Mouse (Mus musculus) adrenal gland, adult (tissue): ENCODE results near the gene Bcr.
"Not testable (repeated sequence)": the region's sequence is repeated elsewhere in the genome, so short reads cannot be mapped to it uniquely, and the experiment has no call there.

Experiments used
- DNase-seq, 2 experiments: peaks; one replicate each; pipeline ENCODE4 v3.0.0; 2022 to 2023; ENCODE audit warnings: low spot score in 1 of 2; ENCODE audit not compliant: inconsistent age in 2 of 2

Gene Bcr

DNA sequence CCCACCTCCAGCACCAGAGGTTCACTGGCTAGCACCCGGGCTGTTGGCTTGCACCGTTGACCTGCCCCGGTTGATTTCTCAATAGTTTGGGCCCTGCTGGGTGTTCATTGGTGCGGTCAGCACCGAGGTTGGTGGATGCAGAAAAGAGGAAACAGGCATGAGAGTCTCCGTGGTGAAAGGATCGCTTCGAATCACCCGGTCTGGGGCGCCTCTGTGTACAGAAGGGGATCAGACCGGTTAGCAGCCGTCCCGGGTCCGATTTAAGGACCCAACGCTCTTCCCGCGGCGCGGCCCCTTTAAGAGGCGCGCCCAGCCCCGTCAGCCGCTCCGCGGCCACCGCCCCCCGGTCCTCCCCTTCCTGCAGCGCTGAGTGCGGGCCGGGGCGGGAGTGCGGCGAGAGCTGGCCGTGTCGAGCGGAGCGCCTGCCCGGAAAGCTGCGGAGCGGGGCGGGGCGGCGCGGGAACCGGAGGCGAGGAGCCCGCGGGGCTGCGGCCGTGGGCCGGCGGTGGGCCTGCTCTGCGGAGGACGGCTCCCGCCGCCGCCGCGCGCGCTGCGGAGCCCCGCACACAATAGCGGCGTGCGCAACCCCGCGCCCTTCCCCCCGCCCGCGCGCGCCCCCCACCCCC lies at the start of gene Bcr:
Gene Bcr, plus strand, starts transcription at position 376 of the 626 bp plus-strand sequence.
- peak; percentile 86 to 94 for DNase-seq

DNA sequence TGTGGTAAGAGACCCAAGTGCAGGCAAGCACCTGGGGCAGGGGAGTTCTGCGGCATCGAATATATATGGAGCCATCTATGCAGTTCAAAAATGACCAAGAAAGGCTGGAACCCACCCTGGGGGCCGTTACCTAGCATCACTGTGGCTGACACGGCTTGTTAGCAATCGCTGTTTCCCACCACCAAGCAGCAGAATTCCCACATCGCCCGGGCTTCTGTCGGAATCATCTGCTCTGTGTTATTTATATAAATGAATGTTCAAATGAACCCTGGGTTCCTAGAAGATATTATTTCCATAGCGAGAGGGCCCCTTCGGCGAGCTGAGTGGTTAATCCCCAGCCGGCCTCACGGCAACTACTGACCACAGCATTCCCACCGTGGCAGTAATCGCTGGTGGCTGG lies 49.7 kb upstream of the Bcr start:
- no peak for DNase-seq

DNA sequence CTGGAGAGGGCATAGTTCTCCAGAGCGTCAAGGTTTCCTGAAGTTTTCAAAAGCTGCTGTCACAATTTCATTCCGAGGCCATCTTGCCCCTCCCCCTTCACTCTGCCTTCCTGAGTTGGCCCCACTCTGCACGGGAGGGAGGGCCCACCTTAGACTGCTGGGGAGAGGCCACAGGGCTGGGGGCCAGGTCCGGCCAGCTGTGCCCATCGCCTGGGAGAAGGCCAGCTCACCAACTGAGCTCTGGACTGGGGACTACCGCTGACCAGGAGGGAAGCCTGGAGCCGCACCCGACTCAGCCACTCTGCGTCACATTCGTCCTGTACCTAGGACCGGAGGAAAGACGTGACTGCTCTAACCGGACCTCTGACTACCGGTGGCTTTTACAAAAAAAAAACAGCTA lies 44.9 kb upstream of the Bcr start:
- DNase-seq: no peak

DNA sequence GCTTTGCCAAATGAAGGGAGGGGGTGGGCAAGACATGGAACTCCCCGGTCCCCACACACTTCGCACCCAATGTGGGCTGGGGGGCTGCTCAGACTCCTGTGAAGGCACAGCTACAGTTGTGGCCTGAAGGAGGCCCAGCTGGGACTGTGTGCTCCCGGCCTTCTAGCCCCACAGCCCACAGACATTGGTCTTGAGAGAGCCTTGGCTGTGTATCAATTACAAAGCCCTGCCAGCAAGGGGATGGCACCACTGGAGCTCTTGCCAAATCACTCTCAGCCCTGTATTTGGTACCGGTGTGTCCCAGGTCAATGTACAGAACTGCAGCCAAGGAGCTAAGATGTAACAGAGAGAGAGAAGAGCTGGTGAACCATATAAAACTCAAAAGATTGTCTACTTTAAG lies 43.9 kb upstream of the Bcr start:
- no peak for DNase-seq

DNA sequence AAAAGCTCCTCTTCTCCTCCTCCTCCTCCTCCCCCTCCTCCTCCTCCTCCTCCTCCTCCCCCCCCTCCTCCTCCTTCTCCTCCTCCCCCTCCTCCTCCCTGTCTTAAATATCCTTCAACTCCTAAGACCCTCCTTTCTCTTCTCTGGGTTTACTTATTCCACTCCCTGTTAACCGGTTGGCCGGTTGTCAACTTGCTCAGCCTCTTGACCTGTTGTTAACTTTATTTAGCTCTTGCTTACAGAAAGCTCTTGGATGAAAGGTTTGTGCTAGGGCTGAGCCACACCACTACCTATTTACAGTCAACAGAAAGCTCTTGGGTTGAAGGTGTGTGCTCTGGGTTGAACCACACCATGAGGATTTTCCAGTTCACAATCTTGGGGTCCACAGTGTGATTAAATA lies 40.1 kb upstream of the Bcr start:
- DNase-seq: no peak

DNA sequence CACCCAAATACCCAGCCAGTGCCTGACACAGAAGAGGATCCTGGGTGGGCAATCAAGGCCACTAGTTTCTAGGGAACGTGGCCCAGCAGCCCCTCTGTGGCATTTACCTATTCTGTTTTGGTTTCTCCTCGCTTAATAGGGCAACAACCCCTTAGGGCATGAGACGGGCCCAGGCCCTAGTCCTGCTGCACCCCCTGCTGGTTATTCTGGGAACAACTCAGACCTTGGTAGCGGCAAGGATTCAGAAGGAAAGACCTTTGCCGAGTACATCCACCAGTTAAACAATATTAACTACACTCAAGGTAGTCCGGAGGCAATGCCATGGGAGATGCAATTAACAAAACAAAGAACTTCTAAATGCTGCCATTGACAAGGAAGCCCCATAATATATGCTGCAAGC lies 39.3 kb upstream of the Bcr start:
- peak; percentile 81 to 94 for DNase-seq

DNA sequence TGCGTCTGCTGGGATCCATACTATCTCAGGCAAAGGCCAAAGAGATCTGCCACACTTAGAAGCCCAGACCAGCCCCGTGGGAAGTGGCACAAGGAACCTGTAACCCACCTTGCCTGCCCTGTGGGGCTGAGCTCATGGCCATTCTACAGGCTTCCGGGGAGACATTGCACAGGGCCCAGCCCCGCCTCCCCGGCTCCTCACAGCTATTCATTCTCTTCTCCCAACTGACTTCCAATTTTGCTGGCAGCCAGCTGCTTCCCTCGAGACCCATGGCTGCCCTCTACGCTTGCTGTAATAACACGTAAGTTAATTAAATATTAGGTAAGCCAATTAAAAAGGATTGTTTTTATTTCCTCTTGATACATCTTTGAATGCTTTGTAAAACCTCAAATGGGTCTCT lies 33.9 kb upstream of the Bcr start:
- DNase-seq: no peak

DNA sequence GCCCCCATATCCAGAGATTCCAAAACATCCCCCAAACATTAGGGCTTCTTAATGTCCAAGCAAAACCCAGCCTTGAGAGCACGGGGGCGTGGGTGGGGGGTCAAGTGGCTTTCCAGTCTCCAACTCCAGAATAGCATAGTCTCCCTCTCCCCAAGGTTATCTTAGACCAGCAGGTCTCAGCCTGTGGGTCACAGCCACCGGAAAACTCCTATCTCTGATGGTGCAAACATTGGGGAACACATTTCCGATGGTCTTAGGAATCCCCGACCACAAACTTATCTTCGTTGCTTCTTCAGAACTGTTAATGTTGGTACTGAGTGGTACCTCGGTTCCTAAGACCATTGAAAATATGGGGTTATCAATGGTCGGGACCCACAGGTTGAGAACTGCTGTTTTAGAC lies 31.6 kb upstream of the Bcr start:
- no peak for DNase-seq

DNA sequence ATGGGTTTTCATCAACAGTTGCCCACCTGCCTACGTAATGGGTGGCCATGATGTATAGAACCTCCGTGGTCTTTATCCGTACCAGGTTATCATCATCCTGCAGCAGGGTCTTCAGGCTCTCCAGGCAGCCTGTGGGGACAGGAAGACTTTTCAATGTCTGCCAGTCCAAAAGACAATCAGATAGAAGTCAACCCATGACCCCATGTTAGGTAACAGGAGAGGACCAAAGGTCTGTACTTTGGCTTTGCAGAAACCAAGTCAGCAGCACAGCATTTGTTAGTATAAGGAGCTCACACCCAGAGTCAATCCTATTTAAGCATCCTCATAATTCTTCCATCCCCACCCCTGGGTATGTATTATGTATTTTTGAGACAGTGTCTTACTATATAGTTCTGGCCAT lies 30.7 kb upstream of the Bcr start:
- DNase-seq: peak in 1 of 2 experiments; percentile 47

DNA sequence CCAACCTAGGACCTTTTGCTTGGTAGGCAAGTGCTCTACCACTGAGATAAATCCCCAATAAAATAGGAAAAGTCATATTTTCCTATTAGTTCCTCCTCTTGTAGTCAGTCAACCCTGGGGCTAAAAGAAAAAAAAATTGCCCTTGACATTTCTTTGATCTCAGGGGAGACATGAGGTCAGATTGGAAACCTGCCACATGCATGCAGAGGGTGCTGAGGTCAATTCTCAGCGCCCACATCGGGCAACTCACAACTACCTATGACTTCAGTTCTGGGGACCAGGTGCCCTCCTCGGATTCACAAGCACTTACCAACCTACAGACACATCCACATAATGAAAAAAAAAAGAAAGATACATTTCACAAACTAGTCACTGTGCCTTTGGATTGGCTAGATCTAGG lies 30.2 kb upstream of the Bcr start:
- DNase-seq: peak; percentile 72 to 82

DNA sequence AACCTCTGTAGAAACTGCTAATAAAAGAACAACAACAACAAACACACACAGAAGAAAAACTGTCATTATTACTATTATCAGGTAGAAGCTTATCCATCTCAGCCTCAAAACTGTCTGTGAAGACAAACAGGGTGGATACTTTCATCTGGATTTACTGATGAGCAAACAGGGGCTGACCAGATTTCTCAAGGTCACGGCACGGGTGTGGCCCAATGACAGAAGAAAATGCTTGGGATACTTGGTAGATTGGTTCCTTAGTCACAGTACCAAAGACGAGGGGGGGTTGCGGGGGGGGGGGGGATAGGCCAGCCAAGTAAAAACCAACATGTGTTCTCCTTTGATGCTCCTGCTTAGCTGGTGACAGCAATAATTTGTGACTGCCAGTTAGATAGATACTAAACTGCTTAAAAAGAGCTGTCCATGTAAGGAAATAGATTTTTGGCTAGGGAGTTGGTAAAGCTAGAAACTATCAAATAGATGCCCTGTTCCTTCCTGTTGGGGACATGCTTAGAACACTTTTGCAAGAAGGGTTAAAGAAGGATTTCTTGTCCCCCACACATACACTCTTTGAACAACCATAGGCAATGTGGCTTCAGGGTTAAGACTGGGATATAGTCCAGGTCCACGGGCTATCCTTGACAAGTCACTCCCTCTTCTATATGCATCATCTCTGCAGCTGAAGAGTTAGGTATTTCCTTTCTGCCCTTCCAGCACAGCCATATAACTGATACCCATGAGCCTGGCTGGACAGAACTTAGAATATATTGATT lies 28.9 kb upstream of the Bcr start:
- peak; percentile 65 to 73 for DNase-seq

DNA sequence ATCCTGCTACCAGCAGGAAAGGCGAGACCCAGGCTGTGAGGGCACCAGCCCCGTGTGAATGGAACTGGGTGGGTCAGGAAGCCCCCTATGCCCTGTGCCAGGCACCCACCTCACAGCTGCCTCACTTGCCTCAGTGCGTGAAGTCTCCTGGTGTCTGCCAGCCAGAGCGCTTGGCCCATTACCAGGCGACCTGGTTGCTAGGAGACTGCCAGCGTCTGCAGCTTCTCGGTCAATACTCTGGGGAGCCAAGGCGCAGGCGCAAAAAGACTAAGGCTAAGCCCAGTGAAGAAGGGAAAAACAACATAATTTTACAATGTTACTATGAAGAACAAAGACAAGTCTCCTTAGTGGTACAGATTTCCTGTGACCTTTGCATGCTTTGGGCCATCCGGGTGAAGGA lies 28.0 kb upstream of the Bcr start, which contains the start of gene Rsph14:
Gene Rsph14, minus strand, starts transcription at position 192 of the 400 bp plus-strand sequence.
- peak; percentile 93 to 96 for DNase-seq

DNA sequence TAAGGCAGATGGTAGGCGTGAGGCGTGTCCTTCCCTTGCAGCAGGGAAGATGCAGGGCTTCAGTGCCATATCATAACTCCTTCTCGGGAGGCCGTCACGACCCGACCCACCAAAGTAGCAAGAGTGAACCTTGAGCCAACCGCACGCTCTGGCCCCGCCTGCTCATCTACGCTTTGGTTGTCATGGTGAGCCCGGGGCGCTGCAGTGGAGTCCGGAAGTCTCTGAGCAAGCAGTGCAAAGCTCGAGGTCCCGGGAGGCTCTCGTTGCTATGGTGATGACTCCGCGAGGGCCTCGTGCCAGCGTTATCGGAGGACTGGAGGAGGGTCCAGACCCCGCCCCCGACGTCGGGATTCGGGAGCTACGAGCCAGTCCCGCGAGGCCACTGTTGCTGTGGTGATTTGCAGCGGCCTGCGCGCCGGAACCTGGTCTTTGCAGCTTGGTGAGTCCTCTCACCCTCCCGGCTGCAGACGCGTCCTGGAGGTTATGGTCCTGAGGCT lies 23.5 kb upstream of the Bcr start, which contains the start of gene Rab36:
Gene Rab36, plus strand, starts transcription at position 176 of the 497 bp plus-strand sequence.
- peak; percentile 99 for DNase-seq

DNA sequence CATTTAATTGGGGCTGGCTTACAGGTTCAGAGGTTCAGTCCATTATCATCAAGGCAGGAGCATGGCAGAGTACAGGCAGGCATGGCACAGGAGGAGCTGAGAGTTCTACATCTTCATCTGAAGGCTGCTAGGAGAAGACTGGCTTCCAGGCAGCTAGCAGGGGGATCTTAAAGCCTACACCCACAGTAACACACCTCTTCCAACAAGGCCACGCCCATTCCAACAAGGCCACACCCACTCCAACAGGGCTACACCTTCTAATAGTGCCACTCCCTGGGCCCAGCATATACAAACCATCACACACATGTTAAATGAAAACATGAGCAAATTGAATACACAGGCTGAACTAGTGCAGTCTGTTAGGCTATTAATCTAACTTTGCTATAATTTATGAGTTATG lies 18.3 kb upstream of the Bcr start:
- not testable (repeated sequence) for DNase-seq

DNA sequence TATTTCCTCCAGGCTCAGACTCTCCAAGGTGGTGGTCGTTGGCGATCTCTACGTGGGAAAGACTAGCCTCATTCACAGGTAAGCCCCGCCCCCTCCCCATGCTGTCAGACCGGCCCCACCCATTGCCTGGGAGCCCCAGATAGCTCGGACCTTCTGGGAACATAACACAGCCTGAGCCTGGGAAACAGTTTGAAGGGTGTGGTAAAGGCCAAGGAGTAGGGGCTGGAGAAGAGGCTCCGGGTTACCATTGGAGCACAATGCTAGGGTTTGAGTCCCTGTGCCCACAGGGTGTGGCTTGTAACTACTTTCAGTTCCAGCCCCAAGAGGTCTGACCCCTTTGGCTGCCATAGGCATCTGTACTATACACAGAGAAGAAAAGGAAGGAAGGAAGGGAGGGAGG lies 15.9 kb upstream of the Bcr start:
- no peak for DNase-seq

DNA sequence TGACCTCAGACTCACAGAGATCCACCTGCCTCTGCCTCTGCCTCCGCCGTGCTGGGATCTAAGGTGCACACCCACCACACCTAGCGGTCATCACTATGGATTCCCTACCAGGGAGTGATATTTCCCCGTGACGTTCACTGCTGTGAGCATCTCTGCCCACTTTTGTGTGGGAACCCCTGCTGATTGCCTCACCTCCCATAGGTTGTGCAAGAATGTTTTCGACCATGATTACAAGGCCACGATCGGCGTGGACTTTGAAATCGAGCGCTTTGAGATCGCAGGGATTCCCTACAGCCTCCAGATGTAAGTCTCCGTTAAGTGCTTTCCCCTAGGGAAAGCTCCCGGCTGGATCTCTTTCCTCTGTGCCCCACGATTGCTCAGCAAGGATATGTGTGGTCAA lies 14.6 kb upstream of the Bcr start:
- no peak for DNase-seq

DNA sequence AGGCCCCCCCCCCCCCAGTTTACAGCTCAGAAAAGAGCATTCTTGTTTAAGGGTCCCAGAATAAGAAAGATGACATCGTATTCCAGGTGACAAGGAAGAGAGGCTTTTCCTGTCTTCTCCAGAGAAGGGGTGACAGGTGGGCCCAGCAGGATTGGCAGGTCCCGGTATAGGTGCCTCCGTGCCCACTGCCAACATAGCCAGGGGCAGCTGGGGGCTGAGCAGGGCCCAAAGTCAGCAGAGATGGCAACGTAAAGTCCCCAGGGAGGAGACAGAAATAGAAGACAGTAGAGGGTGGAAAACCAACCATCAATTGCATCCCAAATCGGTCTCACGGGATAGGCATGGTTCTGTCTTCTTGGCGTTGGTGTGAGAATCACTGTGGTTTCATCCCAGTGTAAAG lies 11.7 kb upstream of the Bcr start:
- DNase-seq: no peak

DNA sequence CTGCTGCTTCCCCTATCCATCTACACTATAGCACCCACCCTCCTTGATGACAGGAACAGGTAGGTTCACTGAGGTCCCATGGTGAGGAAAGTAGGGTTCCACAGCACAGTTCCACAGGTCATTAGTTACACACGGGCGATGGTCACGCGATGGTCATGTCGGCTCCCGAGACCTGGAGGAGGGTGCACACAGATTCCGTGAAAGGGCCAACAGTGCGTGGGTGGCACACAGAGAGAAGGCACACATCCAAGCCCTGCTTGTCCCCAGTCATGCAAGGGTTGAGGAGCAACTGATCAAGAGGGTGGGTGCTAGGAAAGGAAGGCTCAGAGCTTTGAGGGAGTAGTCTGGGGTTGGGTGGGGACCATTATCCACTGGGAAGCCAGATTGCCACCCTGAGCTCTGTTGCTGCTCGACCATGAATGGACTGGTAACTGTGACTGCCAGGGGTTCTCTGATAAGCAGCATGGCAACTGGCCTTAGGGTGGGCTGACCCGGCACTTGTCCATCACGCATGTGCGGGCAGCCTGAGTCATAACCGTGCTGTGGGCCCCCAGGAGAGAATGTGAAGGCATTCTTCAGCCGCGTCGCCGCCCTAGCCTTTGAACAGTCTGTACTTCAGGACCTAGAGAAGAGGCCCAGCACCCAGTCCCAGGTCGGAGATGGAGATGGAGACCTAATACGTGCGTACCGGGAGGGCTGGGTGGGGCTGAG lies 8.9 kb upstream of the Bcr start:
- DNase-seq: no peak

DNA sequence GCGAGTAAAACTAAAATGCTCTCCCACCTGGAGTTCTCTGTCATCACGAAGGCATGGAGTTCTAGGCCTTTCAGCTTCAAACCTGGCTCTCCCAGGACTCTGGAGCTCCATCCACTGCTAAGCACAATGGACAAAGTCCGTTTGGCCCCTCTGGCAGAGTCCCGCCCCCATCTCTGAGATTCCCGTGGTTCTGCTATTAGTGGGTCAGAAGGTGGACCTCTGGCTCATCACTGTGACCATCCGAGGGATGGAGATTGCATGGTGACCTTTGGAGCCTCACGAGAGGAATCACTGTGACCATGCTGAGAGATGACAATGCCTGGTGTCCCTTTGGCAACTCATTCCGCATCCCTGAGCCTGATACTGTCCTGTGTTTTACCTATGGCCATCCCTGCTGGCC lies 7.5 kb upstream of the Bcr start:
- DNase-seq: no peak

DNA sequence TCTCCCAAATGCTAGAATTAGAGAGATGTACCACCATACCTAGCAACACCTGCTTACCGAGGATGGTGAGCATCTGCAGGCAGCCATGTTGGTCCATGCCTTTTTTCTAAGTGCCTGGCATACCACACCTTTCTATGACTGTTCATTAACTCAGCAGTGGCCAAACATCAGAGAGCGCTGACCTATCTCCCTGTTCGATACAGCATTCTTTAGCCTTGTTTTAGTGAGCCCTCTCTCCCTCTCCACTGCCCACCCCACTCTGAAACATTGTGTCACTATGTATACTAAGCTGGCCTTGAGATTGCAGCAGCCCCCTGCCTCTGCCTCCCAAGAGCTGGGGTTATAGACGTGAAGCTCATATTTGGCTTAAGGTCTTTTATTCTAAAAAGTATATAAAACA lies 6.7 kb upstream of the Bcr start:
- DNase-seq: no peak

DNA sequence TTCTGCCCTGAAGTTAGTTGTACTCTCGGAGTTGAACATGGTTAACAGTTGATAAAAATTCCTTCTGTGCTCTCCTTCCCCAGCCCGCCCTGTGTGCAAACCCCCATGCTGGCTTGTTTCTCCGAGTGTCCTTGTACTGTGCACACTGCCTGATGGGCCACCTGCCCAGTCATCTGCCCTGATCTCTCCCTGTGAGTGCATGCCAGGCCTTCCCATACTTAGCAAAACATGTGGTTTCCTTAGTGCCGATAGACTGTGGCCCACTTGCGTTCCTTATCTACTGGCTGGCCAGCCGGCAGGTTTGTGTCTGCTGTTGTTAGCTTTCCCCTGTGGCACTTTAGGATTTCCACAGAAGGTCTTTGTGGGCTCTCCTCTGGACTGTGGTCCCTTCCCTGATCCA lies 6.3 kb upstream of the Bcr start:
- peak; percentile 84 to 85 for DNase-seq

DNA sequence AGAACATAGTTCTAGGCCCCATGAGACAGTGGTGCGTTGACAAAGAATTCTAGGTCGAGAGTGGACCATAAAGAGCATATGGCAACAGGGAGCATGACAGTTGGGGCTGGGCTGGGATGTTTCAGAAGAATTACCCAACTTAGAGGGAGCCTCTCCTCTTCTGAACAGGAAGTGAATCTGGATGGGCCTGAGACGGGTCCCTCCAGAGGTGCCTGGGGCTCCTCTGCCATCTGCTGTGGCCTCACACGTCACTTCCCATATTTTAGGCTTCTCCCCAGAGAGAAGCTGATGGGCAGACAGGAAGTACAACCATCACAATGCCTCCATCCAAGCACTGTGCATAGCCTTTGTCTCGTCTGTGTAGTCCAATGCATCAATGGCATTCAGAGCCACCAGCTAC lies 4.7 kb upstream of the Bcr start:
- DNase-seq: no peak
